Mouse (Mus musculus) brain, embryonic 14.5 days (tissue): ENCODE measurements around the gene Zbtb45.

Source experiments
- CTCF ChIP-seq: fragments of 200-500 bp; IDR thresholded peaks from 2 replicates; pipeline ENCODE4 v1.5.1; 2012; ENCODE audit warnings: inconsistent platforms, mild to moderate bottlenecking, moderate library complexity, borderline replicate concordance; ENCODE audit not compliant: insufficient read depth, insufficient read length; ENCODE audit errors: extremely low read depth
- POLR2A ChIP-seq: fragments of 200-500 bp; IDR thresholded peaks from 2 replicates; pipeline ENCODE4 v1.6.1; 2012; ENCODE audit warnings: mild to moderate bottlenecking, inconsistent platforms, borderline replicate concordance; ENCODE audit not compliant: poor library complexity, insufficient read depth, insufficient read length, severe bottlenecking; ENCODE audit errors: extremely low read depth

- TF ChIP-seq CTCF (no peak), POLR2A (no peak)
Observed at GRCm38 (mm10) chr7:12958948-12959347, 50.9 kb downstream of the Zbtb45 start.
